Mouse (Mus musculus) adipose tissue, adult 10 weeks (tissue): ENCODE data around the gene Map4. TPM values are rescaled to one million over a fixed set of nuclear protein-coding genes. Genes with fewer than 3 reads are reported as not detected.

Source experiments
- polyA plus RNA-seq: library from polyadenylated mRNA; stranded (reverse); fragments of 350-450 nt; fragmentation: Illumina TruSeq; extraction: RNeasy Lipid Tissue Mini Kit (QIAGEN cat#74804); gene quantifications from one replicate; pipeline ENCODE4 v1.2.3, GENCODE M21; 2014; ENCODE audit warnings: low read depth, low replicate concordance

The Map4 gene
- 65.4 TPM for polyA plus RNA-seq

DNA sequence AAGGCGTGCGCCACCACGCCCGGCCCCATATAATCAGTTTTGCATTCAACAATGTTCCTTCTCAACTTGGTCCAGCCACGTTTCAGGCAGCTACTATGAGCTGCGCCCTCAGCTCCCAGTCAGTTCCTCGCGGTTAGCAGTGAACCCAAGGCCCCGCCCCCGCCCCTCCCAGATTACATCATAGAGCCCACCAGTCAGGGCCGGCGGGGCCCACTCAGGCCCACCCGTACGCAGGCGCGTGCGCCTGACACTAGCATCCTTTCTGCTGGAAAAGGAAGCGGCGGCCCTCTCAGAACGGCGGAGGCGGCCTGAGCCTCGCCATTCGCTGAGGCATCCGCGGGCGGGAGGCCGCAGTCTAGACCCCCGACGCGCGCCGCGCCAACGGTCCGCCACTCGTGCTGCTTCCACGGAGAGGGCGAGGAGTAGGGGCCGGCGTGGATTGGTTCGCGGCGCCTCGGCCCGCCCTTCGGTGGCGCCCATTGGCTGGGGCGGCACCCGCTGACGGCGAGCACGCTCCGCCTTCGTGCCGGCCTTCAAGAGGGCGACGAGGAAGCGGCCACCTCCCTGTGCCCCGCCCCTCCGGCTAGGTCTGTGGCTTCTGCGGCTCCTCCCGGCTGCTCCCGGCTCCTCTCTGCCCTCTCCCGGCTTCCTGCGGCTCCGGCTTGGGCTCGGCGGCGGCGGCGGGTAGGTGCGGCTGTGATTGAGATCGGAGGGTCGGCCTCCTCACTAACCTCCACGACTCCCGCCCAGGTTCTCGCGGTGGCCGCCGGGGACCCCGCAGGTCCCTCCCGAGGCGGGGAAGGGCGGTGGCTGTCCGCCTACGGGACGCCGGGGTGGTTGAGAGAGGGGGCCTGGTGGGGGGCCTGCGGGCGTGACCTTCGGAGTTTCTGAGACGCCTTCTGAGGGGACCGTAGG, at the start of gene Map4:
Gene Map4 (plus strand): TSS at position 204 of the 915 bp plus-strand sequence.

DNA sequence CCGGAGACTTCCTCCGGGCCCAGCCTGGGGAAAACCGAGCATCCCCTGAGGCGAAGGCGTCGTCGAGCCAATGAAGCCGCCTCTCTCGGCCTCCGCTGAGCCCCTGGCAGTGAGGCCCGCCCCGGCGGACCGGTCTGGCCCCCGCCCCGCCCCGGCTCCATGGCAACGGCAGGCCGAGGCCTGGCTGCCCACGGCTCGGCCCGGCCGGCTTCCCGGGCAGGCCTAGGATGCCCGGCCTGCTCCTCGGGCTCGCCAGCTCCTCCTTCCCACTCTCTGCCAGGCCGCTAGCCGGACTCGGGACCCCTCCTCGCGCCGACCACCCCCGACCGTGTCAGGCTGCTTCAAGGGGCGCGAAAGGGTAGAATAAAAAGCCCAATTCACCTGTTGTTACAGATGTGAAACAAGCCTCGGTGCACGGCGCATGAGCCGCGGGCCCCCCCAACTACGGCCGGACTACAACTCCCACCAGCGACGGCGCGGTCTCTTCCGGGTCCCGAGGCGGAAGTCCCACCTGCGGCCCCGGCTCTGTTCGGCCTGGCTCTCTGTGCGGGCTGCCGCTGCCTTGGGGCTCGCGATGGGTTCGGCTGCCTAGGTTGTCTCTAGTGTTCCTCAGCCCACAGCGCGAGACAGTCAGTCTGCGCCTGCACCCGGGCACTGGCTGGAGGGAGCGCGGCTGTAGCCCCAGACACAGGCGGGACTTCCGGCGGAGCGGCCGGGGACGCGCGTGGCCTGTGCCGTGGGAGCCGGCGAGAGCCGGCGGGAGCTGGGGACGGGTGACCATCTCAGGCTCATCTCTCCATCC, 185.9 kb downstream of the Map4 start, which contains the start of gene Smarcc1:
Gene Smarcc1 (plus strand): TSS at position 732 of the 802 bp plus-strand sequence.

GRCm38 (mm10) chr9:110117779-110118139, 186.5 kb downstream of the Map4 start, which contains the start of gene Dhx30:
Dhx30 (minus strand) TSS chr9:110117830.

Other genes starting within 250 kb of the Map4 start
- 0.20 TPM for gene Fbxw18, start 228.8 kb upstream of the Map4 start, polyA plus RNA-seq
- not detected for gene Fbxw26, start 185.4 kb upstream of the Map4 start, polyA plus RNA-seq
- gene Fbxw27, start 140.8 kb upstream of the Map4 start, polyA plus RNA-seq = 1.2 TPM
- 6,153 TPM for gene Spink8, start 119.2 kb upstream of the Map4 start, polyA plus RNA-seq
- 30.1 TPM for gene Nme6, start 98.7 kb upstream of the Map4 start, polyA plus RNA-seq
- gene Camp, start 81.8 kb upstream of the Map4 start, polyA plus RNA-seq = not detected
- 6.6 TPM for gene Cdc25a, start 55.9 kb upstream of the Map4 start, polyA plus RNA-seq
- 25.1 TPM for gene Smarcc1, start 186.2 kb downstream of the Map4 start, polyA plus RNA-seq
- gene Dhx30, start 186.4 kb downstream of the Map4 start, polyA plus RNA-seq = 48.3 TPM